Mouse (Mus musculus) myocyte (in vitro differentiated cells): ENCODE results near the gene Tspan9. TPM values are rescaled to one million over a fixed set of nuclear protein-coding genes. Genes with fewer than 3 reads are reported as not detected.

ENCODE experiments used
- H3K27me3 ChIP-seq: one replicate; pipeline ENCODE4 v1.6.1; 2011; ENCODE audit not compliant: control insufficient read depth, insufficient read depth, insufficient read length
- H3K36me3 ChIP-seq: one replicate; pipeline ENCODE4 v1.6.1; 2011; ENCODE audit not compliant: control insufficient read depth, insufficient read depth
- H3K4me2 ChIP-seq: one replicate; pipeline ENCODE4 v1.6.1; 2011; ENCODE audit warnings: low read depth, control low read depth
- H3K4me3 ChIP-seq: one replicate; pipeline ENCODE4 v1.5.1; 2011; ENCODE audit warnings: mild to moderate bottlenecking, control low read depth, moderate library complexity
- H3K79me2 ChIP-seq: one replicate; pipeline ENCODE4 v1.6.1; 2011; ENCODE audit not compliant: control insufficient read depth, insufficient read depth
- H3ac ChIP-seq: one replicate; pipeline ENCODE4 v1.6.1; 2011; ENCODE audit not compliant: control insufficient read depth, insufficient read length
- CEBPB ChIP-seq: IDR thresholded peaks from 2 replicates; pipeline ENCODE4 v1.6.1; 2011; ENCODE audit warnings: mild to moderate bottlenecking, moderate library complexity; ENCODE audit not compliant: poor library complexity, insufficient read depth, severe bottlenecking
- E2F4 ChIP-seq: IDR thresholded peaks from one replicate; pipeline ENCODE4 v1.6.1; 2011; ENCODE audit warnings: mild to moderate bottlenecking, control low read depth, moderate library complexity; ENCODE audit not compliant: insufficient read depth
- MAX ChIP-seq: IDR thresholded peaks from one replicate; pipeline ENCODE4 v1.6.1; 2011; ENCODE audit warnings: low read depth, mild to moderate bottlenecking, control low read depth
- MYOD1 ChIP-seq, 3 experiments: IDR thresholded peaks; one replicate each; pipeline ENCODE4 v1.6.1; 2011; ENCODE audit warnings: control low read depth in 2 of 3, low read depth in 2 of 3, mild to moderate bottlenecking in 2 of 3, moderate library complexity in 1 of 3; ENCODE audit not compliant: insufficient read length in 2 of 3, control insufficient read depth in 1 of 3
- MYOG ChIP-seq, 3 experiments: IDR thresholded peaks; one replicate each; pipeline ENCODE4 v1.6.1; 2011; ENCODE audit warnings: control low read depth in 2 of 3, low read depth in 2 of 3, mild to moderate bottlenecking in 2 of 3; ENCODE audit not compliant: insufficient read length in 2 of 3, control insufficient read depth in 1 of 3, insufficient read depth in 1 of 3
- POLR2A ChIP-seq: IDR thresholded peaks from one replicate; pipeline ENCODE4 v1.6.1; 2011; ENCODE audit warnings: low read depth, mild to moderate bottlenecking, control low read depth, moderate library complexity; ENCODE audit not compliant: insufficient read length
- POLR2AphosphoS2 ChIP-seq: IDR thresholded peaks from one replicate; pipeline ENCODE4 v1.6.1; 2011; ENCODE audit warnings: low read depth, control low read depth; ENCODE audit not compliant: insufficient read length
- REST ChIP-seq: IDR thresholded peaks from one replicate; pipeline ENCODE4 v1.6.1; 2011; ENCODE audit warnings: mild to moderate bottlenecking, control low read depth, moderate library complexity; ENCODE audit not compliant: insufficient read depth, insufficient read length
- SRF ChIP-seq: IDR thresholded peaks from one replicate; pipeline ENCODE4 v1.6.1; 2011; ENCODE audit warnings: low read depth; ENCODE audit not compliant: control insufficient read depth, insufficient read length
- TCF12 ChIP-seq: IDR thresholded peaks from one replicate; pipeline ENCODE4 v1.6.1; 2011; ENCODE audit warnings: mild to moderate bottlenecking, control low read depth; ENCODE audit not compliant: poor library complexity, insufficient read depth, severe bottlenecking
- TCF3 ChIP-seq: IDR thresholded peaks from one replicate; pipeline ENCODE4 v1.6.1; 2011; ENCODE audit warnings: low read depth, control low read depth; ENCODE audit not compliant: insufficient read length
- USF1 ChIP-seq: IDR thresholded peaks from one replicate; pipeline ENCODE4 v1.6.1; 2011; ENCODE audit warnings: low read depth, mild to moderate bottlenecking, control low read depth, moderate library complexity
- polyA plus RNA-seq: library from polyadenylated mRNA; unstranded; fragments of >200 nt; fragmentation: generic; extraction: Trizol; gene quantifications from one replicate; pipeline ENCODE4 v1.2.1, GENCODE M21; 2012; ENCODE audit warnings: missing spikeins

Gene Tspan9
- polyA plus RNA-seq, 1 experiment: 227 TPM

DNA sequence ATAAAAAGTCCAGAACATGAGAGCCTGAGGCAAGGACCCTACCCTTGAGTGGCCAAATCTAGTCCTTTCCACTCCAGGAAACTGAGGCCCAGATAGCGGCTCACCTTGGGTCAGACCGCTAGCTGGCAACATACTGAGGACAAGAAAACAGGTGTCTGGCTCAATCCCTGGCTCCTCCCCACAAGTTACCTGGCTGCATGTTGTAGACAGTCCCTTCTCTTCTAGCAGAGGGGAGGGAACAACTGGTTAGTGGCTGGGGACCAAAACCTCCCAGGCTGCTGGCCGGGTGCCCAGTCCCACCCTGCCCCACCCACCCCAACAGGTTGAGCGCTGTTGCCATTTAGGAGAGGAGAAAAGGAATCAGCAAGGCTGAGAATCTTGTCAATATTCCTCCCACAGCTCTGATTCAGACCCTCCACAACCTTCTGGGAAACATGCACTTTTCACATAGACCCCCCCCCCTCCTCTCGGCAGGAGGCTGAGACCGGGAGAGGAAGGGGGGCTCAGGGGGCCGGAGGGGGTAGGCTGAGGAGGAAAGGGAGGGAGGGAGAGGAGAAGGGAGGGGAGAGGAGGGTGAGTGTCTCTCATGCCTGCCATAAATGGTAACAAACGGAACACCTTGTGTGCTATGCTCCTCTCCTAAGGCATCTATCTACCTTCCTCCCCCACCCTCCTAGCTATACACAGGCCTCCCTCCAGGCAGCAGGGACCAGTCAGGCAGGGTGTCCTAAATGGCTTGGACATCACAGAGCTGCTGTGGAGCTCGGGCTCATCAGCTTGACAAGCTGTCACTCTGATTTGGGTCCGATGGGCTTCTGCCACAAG lies 122.1 kb downstream of the Tspan9 start:
- Histone ChIP-seq H3ac (no peak overlapping the region), H3K27me3 (no peaks in the 10 kb centered on the region), H3K4me3 (no peak overlapping the region), H3K4me2 (no peak overlapping the region), H3K79me2 (peaks cover 25% of the 10 kb centered on the region), H3K36me3 (peaks cover 8% of the 10 kb centered on the region)
- TF ChIP-seq POLR2AphosphoS2: peak; percentile 16
- no peak for TF ChIP-seq SRF

DNA sequence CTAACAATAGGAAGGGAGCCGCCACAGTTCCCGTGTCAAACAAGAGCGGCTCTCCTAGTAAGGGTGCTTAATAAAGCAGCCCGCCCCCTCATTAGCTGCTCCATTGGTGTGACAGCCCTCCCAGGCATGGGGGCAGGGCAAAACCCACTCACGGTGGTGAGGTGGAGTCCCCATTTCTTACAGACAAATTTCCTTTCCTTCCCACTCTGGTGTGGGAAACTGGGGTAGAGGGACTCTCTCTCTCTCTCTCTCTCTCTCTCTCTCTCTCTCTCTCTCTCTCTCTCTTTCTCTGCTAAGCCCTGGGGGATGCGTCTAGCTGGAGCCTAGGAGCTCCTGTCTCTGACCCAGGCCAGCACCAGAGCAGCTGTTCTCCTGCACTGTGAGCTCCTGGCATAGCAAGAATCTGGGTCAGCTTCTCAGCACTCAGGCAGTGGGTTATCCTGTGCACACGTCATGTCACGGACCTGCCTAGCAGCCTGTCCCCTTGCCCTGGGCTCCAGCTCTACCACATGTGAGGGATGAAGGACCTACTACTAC lies 122.8 kb downstream of the Tspan9 start:
- TF ChIP-seq MYOD1 (IDR thresholded peaks at IDR 0.05; ENCODE audit: control insufficient read depth in 1 of 3, insufficient read length in 2 of 3, low read depth in 2 of 3) (peak in 2 of 3 experiments; percentile 33 to 55), REST (no peak), MYOG (IDR thresholded peaks at IDR 0.05; ENCODE audit: control insufficient read depth in 1 of 3, insufficient read depth in 1 of 3, insufficient read length in 2 of 3, low read depth in 2 of 3) (peak in 1 of 3 experiments; percentile 68), E2F4 (no peak)

DNA sequence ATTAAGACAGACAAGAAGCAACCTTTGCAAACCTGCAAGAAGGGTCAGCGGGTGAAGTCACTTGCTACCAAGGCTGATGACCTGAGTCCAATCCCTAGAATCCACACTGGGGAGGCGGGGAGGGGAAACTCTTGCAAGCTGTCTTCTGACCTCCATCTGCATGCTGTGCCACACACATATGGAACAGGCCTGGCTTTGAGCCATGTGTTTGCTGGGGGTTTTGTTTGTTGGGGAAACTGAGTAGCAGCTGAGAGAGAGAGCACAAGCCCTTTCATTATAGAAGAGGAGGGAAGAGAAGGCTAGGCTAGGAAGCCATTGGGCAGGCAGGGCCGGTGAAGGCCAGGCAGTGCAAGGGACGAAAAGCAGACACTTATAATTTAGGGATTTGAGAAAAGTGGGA lies 123.3 kb downstream of the Tspan9 start:
- Histone ChIP-seq H3K4me3 (no peak overlapping the region), H3K79me2 (peaks cover 25% of the 10 kb centered on the region), H3K27me3 (no peaks in the 10 kb centered on the region), H3K4me2 (no peak overlapping the region), H3K36me3 (peaks cover 8% of the 10 kb centered on the region), H3ac (no peak overlapping the region)
- TF ChIP-seq MYOG (IDR thresholded peaks at IDR 0.05; ENCODE audit: control insufficient read depth in 1 of 3, insufficient read depth in 1 of 3, insufficient read length in 2 of 3, low read depth in 2 of 3): no peak
- no peak for TF ChIP-seq MAX
- no peak for TF ChIP-seq TCF12
- no peak for TF ChIP-seq SRF
- no peak for TF ChIP-seq CEBPB
- TF ChIP-seq TCF3: no peak
- no peak for TF ChIP-seq POLR2A
- no peak for TF ChIP-seq E2F4
- no peak for TF ChIP-seq REST
- TF ChIP-seq MYOD1 (IDR thresholded peaks at IDR 0.05; ENCODE audit: control insufficient read depth in 1 of 3, insufficient read length in 2 of 3, low read depth in 2 of 3): no peak
- TF ChIP-seq USF1: no peak
- no peak for TF ChIP-seq POLR2AphosphoS2

More for the DNA sequence above, 122.8 kb downstream of the Tspan9 start:
- no peak overlapping the region for H3ac ChIP-seq
- peaks cover 24% of the 10 kb centered on the region for H3K79me2 ChIP-seq
- no peaks in the 10 kb centered on the region for H3K27me3 ChIP-seq
- no peak overlapping the region for H3K4me2 ChIP-seq
- H3K36me3 ChIP-seq: peaks cover 8% of the 10 kb centered on the region
- H3K4me3 ChIP-seq: no peak overlapping the region

DNA sequence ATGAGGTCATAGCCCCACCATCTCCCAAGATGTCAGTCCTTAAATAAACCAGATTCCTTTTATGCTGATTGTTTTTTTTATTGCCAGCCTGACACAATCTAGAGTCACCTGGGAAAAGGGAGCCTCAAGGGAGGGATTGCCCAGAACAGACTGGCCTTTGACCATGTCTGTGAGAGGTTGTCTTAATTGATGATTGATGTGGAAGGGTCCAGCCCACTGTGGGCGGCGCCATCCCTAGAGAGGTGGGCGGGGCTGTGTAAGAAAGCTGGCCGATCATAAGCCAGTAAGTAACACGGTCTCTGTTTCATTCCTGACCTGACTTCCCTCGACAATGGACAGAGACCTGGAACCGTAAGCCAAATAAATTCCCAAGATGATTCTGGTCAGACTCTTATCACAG lies 124.3 kb downstream of the Tspan9 start:
- Histone ChIP-seq H3K79me2 (peaks cover 34% of the 10 kb centered on the region), H3ac (no peak overlapping the region), H3K4me3 (no peak overlapping the region), H3K36me3 (peaks cover 12% of the 10 kb centered on the region), H3K27me3 (no peaks in the 10 kb centered on the region), H3K4me2 (no peak overlapping the region)
- TF ChIP-seq TCF3: no peak
- no peak for TF ChIP-seq REST
- no peak for TF ChIP-seq POLR2AphosphoS2
- no peak for TF ChIP-seq CEBPB
- TF ChIP-seq POLR2A: no peak
- no peak for TF ChIP-seq MYOG (IDR thresholded peaks at IDR 0.05; ENCODE audit: control insufficient read depth in 1 of 3, insufficient read depth in 1 of 3, insufficient read length in 2 of 3, low read depth in 2 of 3)
- no peak for TF ChIP-seq USF1

DNA sequence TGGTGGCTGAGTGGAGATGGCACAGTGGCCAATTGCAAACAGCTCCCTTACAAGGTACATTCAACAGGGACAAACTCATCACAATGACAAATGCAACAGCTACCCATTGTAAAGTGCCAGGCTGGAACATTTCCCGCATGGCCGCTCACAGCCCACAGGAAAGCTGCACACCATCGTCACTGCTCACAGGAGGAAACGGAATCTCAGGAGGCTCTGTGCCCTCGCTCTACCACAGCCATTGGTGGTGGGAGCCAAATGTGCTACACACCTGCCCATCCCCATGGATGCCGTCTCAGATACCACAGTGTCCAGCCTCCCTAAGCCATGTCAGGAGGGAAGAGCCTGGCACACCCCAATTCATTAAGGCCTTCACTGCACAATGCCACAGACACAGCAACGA lies 128.1 kb downstream of the Tspan9 start:
- no peak overlapping the region for H3ac ChIP-seq
- H3K4me3 ChIP-seq: no peak overlapping the region
- H3K27me3 ChIP-seq: no peaks in the 10 kb centered on the region
- no peak overlapping the region for H3K4me2 ChIP-seq
- H3K79me2 ChIP-seq: peaks cover 52% of the 10 kb centered on the region
- TF ChIP-seq MYOG (IDR thresholded peaks at IDR 0.05; ENCODE audit: control insufficient read depth in 1 of 3, insufficient read depth in 1 of 3, insufficient read length in 2 of 3, low read depth in 2 of 3) (peak in 1 of 3 experiments; percentile 33), TCF12 (no peak), MYOD1 (IDR thresholded peaks at IDR 0.05; ENCODE audit: control insufficient read depth in 1 of 3, insufficient read length in 2 of 3, low read depth in 2 of 3) (no peak)
- peaks cover 12% of the 10 kb centered on the region for H3K36me3 ChIP-seq
